Mouse (Mus musculus) CD8-positive naive resting alpha-beta T cell, adult 2 months (primary cell): ENCODE data around the gene Rplp2.

Source experiments
- DNase-seq, 2 experiments: peaks; one replicate each; pipeline ENCODE4 v3.0.0; 2022; ENCODE audit warnings: low read depth in 2 of 2, low spot score in 2 of 2

Gene Rplp2

DNA sequence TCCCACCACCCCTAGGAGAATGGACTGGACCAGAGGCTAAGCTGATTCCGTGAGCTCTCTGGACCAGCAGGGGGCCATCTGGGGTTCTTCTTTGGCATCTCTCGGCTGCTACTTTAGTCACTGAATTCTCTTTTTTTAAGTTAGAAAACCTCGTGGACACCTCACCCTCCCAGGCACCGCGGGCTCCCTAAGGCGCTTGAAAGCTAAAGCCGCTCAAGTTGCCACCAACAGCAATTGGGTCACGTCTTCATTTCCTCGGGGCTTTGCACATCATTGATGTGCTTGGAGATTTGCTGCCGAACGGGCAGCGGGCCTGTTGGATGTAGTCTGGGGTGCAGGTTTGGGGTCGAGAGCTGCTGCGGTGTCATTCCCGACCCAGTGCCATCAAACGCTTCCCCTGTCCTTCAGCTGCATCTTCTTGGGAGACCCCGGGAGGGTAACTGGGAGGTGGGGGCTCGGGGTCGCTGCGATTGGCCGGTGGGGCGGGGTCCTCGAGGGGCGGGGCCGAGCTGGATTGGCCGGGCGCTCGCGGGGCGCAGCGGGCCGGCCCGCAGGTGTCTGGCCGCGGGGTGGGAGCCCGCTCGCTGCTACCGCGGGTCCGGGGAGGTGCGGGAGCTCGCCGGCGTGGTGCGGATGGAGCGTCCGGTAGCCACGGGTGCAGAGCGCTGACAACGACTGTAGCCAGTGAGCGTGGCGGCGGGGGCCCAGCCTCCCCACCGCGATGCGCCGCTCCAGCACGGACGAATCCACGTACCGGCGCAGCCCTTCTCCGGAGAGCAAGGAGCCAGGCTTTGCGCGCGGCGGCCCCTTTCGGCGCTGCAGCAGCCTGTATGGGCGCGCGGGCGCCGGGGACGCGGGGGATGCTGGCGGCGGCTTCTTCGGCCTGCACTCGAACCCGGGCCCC, 34.6 kb downstream of the Rplp2 start:
- no peak for DNase-seq

GRCm38 (mm10) chr7:141482531-141483024, 35.4 kb downstream of the Rplp2 start:
- DNase-seq = no peak

GRCm38 (mm10) chr7:141483114-141483653, 36.0 kb downstream of the Rplp2 start:
- DNase-seq = no peak

DNA sequence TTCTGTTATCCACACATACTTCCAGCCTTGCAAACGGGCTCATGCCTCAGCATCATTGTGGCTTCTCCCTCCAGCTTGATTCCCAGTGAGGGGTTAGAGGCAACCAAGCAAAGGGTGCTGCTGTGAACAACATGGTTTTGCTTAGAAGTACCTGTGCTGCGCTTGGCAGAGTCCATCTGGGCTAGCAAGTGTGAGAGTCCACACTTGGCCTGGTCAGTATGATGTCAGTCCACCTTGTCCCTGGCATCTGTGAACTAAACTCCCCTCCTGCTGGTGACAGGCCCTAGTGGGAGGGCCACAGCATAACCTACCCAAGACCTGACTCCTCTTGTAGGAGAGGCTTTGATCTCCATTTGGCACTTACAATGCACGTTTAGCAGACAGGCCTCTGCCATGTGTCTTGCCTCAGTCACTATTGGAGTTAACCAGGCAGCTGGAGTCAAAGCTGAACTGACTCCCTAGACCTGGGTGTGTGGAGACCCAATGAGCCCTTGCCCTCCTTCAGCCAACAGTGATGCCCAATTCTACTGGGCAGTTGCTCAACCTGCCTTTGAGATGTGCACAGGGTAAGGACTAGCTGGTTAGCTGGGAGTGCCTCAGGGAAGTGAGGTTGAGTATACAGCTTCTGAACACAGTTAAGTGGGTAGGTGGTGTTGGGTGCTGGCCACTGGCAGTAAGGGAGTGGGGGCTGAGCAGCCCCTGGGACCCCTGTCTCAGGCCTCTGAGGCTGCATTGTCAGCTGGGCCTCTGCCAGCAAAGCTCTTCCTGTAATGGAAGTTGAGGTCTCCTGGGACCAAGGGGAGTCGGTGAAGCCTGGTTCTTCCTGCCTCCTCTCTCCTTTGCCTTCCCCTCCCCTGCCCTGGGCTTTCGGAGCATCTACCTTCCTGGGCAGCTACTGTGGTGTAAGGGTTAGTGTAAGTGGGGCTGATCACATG, 37.3 kb downstream of the Rplp2 start:
- DNase-seq = no peak

- DNase-seq = no peak
Observed at GRCm38 (mm10) chr7:141485186-141485585, 38.0 kb downstream of the Rplp2 start.

DNA sequence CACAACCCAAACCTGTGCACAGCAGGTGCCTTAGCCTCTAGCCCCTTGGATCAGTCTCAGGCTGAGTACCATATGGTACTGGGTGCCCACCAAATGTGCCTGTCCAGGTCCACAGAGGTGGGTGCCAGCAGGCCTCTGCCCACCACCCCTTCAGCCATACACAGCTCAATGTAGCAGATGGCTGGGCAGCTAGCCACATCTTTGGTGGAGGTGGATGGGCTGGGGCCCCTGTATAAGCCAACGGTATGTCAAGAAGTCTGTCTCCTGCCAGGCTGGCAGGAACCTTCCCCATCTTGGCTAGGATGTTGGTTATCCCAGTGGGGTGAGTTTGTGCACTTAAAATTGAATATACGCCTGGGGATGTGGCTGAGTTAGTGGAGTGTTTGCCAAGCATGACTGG, 38.4 kb downstream of the Rplp2 start:
- no peak for DNase-seq

DNA sequence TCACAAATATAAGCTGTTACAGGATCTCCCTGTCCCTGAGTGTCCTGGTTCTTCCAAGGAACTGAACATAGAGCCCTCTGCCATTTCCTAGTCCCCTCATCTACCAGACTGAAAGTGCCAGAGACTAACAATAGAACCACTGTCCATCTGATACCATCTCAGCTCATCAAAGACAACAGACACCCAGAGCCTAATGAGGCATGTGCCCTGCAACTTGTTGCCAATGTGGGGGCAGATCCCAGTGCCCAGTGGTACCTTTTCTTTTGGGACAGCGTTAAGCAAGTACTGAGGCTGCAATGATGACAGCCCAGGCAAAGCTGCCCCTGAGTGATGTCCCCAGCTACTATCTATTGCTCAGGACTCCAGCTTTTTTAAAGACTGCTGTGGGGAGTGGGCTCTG, 39.1 kb downstream of the Rplp2 start:
- no peak for DNase-seq

DNA sequence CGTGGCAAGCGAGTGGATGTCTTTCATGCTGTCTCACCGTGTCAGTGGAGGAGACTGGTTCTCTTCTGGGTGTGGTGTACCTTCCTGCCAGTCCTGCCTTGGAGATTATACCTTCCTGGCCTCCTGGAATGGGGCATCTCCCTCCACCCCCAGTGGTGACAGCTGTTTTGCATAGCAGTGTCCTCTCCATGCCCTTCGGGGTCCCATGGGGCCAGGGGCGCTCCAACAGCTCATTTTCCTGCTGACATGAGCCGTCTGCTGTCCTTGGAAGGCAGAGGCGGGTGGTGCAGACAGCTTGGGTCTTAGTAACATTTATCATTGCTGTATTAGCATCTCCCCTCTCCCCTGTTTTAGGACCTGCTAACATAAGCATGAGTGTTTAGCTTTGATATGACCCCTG, 40.0 kb downstream of the Rplp2 start:
- no peak for DNase-seq

GRCm38 (mm10) chr7:141491151-141491550, 44.0 kb downstream of the Rplp2 start:
- no peak for DNase-seq

GRCm38 (mm10) chr7:141492738-141493137, 45.6 kb downstream of the Rplp2 start:
- DNase-seq = no peak

- no peak for DNase-seq
Observed at GRCm38 (mm10) chr7:141493729-141494128, 46.6 kb downstream of the Rplp2 start.

- no peak for DNase-seq
Observed at GRCm38 (mm10) chr7:141495379-141495778, 48.2 kb downstream of the Rplp2 start.

DNA sequence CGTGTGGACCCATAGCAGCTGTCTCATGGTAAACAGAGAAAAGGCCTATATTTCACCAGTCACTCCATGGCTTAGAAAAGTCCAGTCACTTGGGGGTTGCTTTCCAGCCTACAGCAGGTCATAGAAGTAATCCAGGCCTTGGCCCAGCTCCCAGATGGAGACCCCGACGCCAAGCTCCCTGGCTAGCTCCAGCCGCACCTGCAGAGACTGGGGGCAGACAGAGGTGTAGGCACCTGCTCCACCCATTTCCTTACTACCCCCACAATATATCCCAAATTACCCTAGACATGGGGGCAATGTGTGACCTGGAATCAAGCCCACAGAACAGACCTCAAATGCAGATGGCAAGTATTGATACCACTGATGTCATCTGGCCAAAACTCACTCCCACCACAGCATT, 48.8 kb downstream of the Rplp2 start:
- DNase-seq = no peak

- no peak for DNase-seq
Observed at GRCm38 (mm10) chr7:141497600-141497999, 50.4 kb downstream of the Rplp2 start.
